Mouse (Mus musculus) thymus, adult 18-20 months (tissue): ENCODE measurements at regions not wholly inside any gene's neighbourhood (a gene's known extent, or its start where the extent isn't known, plus 50 kb on each side); places are given as distances from the start of the nearest gene placed in this dataset.

Experiments used
- DNase-seq, 2 experiments: peaks; one replicate each; pipeline ENCODE4 v3.0.0; 2022; ENCODE audit warnings: mixed read lengths in 2 of 2

DNA sequence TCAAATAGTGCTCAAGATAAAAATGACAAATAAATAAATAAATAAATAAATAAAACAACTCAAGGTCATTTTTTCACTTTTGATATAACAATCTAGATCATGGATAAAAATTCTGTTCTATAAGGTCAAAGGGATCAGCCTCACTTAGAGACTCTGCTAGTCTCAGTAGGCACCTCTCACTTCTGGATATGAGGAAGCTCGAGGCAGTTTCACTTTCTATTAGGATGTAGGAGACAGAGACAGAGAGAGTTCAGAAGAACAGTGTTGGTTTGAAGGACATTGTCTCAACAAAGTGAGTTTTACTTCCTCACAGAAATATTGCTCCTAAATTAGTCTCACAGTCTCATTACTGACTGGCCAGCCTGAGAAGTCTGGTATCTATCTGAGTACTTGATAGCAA is 458.9 kb downstream of the Trib2 start:
- DNase-seq, result no peak

DNA sequence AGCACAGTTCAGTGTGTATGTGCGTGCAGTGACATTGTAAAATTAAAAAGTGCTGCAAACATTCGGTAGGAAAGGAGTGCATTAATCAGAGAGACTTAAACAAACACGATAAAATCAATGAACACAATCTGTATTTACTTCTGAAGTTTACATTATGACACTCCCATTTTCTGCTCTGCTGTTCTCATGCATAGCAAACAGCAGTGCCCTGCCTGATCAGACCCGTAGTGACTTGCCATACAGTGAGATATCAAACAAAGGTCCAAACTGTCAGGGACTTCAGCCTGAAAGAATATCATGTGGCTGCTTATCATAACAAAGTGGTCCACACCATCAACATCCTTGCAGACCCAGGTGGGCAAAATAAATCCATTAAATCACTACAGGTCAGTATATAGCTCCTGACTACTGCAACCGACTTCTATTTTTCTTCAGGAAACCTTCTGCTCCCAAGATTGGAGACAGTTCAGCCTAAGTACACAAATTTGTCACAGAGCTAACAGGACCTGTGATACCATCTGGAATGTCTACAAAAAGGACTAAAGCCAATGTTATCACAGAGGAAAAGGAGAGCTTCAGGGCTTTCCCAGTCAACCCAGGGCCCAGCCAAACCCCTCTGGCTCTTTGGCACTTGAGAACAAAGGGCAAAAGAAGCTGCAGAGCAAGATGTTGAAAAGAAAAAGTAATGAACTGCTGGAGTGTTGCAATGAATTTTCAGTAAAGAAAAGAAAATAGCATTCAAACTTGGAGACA is 495.8 kb downstream of the Trib2 start:
- no peak for DNase-seq

DNA sequence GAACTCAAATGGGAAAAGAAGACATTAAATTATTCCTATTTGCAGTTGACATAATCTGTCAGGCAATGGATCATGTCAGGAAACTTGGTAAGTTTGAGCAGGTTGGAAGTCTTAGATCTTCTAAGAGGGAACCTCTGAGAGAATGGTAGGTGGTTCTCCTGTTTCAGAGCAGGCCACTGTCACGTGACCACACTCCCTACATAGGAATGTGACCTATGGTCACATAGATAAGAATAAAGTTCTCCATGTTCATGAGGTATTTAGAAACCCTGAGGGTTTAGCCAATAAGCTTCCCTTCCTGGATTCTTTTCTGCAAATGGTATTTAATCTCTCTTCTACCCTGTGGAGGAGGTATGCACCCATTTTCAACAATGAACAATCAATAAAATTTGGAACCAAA is 497.1 kb downstream of the Trib2 start:
- DNase-seq, result no peak

DNA sequence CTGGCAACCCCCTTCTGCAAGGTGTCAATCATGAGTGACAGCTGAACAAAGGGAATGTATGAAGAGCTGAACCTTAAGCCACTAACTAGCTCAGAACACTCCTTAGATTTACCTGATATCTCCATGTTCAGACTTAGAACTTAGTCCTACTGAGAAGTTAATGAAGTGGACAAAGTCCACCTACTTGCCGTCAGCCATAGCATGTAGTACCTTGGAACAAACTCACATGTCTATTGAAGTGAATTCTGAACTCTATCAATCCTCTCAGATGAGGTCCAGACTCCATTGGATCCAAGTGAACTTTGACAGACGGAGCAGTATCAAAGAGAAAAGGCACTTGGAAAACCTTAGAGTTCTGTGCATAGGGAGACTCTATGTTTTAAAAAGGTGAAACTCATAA is 521.8 kb downstream of the Trib2 start:
- no peak for DNase-seq

DNA sequence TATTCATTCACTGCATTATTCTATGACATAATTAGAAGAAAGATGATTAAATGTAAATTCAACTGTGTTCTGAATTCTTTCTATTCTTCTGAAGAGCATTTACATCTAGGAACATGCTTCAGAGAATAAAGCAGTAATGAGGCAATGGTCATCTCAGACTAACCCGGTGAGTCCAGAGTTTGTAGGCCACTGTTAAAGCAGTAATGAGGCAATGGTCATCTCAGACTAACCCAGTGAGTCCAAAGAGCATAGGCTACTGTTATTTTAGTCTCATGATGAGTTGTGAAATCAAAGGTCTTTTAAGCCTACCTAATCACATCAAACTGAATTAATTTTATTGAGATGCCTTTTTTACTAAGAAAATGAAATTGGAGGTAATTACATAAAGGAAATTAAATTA is 554.6 kb downstream of the Trib2 start:
- DNase-seq, result no peak

DNA sequence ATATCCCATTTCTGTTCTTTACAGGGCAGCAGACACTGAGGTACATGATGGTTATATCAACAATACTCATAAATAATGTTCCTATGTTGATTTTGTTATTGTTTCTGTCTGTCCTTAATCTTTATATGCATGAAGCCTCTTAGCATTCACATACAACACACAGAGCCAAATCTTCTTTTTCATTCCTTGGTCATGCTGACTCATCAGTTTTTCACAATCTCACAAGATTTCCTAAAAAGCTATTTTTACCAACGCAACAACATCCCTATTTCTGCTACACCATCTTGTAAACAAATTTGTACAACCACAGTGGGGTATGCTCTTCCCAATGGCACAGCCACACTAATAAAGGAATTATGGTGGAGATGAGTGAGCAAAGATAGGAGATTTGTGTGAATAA is 555.1 kb downstream of the Trib2 start:
- DNase-seq, result no peak

DNA sequence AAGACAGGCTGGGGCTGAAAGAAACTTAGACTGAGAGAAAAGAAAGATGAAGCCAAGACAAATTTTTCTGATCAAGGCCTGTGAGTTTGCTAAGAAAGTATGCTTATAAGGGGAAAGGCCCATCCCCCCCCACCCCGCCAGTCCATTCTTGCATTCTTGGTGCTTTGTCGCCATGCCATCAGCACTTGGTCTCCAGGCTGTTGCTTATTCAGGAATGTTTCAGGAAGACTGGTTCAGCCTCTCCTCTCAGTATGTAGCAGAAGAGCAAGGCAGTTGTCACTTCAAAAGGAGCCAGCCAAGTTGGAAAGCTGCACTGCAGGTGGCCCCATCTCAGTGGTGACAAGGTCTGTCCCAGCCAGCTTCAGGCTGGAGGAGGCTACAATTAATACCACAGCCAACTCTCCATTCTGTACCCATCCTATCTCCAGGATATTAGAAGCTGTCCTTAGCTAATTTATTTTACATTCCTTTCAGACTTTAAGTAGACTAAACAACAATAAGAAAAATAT is 555.8 kb downstream of the Trib2 start:
- no peak for DNase-seq

DNA sequence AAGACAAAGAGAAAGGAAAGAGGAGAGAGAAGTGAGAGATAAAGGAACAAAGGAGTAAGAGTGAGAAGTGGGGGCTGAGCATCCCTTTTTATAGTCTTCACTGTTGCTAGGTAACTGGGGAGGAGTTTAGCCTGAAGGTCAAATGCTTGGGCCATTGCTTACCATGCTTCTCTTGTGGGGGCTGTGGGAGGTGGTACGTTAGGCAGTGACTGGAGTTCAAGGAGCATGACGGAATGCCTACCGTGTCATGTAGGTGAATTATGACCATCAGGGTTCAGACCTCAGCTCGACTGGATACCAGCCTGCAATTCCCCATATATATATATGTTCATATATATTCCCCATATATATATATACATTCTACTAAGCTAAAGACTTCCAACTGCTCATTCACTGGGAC is 571.8 kb downstream of the Trib2 start:
- no peak for DNase-seq

DNA sequence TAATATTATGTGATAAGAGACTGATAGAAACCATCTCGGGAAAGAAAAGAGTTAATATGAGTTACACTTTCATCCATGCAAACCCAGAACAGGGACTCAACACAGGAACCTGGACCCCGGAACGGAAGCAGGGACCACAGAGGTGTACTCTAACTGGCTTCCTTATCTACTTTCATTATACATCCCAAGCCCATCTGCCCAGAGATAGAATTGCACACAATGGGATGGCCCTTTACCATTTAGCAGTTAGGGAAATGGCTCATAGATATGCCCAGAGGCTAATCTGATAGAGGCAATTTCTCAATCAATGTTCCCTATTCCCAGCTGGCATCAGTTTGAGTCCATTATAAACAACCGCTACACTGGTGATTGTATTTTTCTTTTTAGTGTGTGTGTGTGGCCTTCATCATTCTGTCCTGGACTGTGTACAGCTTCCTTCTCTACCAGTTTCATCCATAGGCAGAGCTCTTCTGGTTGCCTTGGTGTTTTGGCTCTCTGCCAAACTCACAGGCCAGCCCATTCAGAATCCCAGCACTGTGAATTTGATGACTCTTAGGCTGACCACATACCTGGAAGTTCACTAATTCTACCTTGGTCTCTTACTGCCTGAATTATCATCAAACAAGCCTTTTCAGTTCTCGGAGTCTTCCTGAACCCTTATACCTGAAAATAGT is 594.1 kb downstream of the Trib2 start:
- no peak for DNase-seq

DNA sequence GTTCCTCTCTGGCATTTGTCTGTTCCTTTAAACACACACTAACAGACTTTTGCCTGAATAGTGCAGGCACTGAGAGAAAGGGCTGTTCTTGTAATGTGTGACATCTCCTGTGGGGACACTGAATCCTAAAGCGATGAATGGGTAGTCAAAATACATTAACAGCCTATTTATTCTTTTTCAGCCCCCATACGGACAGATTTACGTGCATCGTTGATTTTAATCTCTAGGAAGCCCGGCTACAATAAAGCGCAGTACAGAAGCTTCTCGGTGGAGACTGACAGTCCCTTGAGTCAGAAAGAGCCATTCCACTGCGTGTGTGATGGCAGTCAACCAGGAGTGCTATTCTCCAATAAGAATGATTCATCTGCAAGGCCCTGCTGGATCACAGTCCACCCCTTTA is 598.2 kb downstream of the Trib2 start:
- DNase-seq, result no peak

DNA sequence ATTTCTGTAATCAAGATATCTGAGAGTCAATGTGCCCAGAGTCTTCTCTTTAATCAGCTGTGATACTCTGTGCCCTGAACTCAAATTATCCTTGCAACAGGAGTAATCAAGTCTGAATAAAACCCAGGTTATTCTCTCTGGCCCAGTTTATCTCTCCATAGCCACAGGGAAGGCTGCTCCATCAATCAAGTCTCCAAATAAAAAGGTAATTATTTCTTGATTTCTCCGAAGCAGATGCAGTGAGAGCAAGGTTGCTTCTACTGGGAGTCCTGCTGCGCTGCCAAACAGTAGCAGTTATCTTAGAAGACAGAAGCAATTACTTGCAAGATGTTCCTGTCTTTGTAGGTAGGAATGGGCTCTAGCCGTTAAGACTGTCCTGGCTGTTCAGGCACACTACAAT is 600.5 kb downstream of the Trib2 start:
- no peak for DNase-seq

DNA sequence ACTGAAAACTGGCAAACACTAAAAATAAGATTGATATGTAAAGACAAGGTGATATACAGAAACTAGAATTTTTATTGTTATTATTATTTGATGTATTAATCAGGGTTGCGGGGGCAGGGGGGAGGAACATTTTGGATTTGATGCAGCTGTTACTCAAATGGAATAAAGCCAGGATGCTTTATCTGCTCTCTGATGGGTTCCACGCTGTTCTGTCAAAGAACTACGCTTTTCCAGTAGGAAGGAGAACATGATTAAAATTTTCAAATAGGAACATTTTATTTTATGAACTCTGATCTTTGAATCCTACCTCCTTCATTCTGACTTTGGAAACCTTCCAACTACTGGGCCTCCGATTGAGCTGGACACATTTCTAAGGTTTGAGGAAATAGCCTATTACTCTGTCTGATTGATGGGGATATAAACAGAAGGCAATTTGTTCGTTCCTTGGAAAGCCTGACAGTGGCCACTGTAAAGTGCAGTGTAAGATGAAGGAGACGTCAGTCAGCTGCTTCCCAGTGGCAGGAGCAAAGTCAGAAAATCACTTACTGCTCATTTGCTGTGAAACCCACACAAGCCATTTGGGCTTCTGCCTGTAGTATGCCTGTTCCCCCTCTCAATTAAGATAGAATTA is 642.2 kb downstream of the Trib2 start:
- no peak for DNase-seq

DNA sequence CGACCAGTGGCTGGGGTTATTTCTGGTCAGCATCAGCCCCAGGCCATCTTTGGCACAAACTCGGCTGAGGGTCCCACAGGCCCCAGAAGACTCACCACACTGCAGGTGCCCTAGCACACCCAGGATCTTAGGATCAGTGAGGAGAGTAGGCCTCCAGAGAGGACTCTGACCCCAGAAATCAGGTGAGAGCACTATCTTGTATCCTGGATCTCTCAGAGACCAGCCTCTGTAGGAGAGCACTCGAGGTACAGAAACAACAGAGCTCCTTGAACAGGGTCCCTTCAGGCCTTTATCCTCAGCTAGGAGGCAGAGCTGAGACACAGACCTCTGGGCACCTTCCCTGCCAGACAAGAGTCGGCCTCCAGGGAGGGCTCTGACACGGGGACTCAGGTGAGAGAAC is 654.1 kb downstream of the Trib2 start:
- DNase-seq, result no peak

DNA sequence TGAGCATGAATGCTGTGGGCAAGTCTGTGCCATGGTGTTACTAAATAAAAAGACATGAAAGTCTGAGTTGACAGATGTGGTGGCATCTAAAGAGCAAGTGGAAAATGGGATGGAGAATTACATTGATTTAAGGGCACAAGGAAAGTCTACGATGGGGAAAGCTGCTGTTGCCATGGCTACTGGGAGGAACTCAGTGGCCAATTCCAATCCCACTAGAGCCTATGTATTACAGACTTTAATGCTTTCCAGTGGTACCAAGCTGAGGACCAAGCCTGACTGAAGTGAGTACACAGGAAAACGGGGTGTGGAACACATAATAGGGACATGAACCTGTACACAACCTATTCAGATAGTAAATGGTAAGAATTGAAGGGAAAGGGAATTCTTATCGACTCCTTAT is 654.9 kb downstream of the Trib2 start:
- DNase-seq, result no peak

DNA sequence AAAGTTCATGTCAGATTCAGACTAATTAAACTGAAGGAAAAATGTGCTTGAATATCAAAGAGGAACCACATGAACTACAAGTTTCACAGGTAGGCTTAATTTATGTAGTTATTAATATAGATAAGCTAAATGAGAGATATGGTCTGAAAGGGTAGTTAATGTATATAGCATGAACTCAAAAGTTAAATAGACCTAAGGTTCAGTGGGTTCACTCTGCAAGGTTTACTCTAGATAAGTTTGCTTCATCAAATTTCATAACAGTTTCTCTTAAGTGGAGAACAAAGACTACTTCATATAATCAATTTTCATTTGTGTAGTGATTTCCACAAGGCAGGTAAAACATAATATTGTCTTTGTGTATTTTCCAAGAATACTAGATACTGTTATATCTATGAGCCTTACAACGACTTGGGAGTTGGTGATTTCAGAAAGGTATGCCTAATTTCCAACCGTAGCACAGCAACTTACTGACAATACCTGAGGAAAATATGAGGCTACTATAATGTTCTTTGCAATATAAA is 656.2 kb downstream of the Trib2 start:
- DNase-seq, result no peak

DNA sequence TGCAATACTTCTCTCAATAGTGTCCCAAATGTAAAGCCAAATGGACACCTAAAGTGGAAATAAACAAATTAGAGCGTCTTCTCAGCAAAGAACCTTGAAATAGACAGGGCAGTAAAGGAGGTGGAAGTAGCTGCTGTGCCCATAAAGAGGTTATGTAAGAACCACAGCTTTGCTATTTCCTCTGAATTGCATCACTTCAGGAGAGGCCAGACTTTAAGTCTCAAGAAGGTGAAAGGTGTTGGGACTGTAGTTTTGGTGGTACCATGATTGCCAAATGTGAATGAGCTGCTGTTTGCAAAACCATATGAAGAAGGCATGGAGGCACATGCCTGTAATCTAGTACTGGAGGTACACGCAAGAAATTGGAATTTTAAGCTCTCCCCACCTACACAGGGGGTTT is 670.3 kb downstream of the Trib2 start:
- no peak for DNase-seq

DNA sequence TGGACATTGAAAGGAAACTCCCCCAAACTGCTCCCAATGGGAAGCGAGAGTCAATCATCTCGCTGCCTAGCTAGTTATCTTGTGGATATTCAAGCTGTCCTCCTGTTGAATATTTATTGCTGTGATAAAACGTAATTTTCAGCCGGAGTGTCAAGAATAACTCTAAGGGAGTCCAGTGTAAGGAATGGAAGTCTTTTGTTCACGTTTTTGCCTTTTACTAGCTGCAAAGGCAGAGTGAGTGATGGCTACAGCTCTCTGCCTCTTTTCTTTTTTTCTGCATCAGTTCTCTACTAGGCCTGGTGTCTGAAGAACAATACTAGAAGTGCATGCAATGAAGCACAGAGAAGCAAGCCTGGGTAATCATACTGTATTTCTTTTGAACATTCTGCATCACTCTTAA is 679.7 kb downstream of the Trib2 start:
- DNase-seq, result no peak

DNA sequence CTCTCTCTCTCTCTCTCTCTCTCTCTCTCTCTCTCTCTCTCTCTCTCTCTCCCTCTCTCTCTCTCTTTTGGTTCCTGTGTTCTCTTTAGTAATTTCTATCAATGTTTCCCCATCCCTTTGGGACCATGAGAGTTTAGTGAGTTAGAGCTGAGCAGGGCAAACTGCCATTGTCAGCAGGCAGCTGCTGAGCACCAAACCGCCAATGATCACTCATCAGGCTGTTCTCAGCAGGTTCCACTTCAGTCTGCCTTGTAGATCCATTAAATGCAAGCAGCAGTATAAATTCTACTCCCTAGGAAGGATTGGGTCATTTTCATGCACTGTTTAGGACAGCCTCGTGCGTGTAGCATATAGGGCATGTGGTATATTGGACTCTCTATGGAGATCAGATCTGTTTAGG is 692.5 kb downstream of the Trib2 start:
- no peak for DNase-seq

DNA sequence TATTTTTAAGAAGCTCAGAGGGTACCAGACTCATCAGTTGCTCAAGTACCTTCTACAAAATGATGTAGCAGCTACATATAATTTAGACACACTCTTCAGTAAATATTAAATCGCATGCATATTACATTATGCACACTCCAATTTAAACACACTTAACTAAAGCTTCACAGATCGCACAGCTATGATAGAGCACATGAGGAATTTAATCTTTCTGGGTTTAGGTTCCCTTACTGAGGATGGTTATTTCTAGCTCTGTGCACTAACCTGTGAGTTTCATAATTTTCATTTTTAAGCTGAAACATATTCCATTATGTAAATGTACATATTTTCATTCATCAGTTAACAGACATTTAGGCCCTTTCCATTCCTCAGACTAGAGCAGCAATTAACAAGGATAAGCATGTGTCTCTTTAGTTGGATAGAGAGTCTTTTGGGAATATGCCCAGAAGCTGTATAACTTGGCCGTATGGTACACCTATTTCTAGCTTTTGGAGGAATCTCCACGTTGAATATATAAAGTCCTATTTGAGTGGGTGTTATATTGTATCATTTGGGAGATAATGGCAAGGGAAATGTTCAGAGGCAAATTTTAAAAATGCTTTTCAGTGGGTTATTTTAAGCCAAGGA is 694.0 kb downstream of the Trib2 start:
- DNase-seq, result no peak

DNA sequence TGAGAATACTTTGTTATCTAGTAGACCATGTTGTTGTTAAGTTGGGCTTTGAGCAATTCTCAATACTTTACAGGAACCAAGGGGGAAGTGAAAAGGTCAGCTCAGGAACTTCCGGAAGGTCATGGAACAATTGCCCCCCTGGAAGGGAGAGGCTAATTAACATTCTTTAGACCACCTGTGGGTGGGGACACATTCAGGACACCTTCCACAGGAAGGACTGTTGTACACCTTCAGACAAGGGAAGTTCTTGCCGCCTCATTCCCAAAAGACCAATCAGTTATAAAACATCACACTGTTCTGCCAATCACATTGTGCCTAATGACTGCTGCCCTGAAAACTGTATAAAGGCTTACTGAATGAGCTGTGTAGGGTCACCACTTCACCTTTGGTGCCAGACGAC is 701.2 kb downstream of the Trib2 start:
- DNase-seq, result no peak

DNA sequence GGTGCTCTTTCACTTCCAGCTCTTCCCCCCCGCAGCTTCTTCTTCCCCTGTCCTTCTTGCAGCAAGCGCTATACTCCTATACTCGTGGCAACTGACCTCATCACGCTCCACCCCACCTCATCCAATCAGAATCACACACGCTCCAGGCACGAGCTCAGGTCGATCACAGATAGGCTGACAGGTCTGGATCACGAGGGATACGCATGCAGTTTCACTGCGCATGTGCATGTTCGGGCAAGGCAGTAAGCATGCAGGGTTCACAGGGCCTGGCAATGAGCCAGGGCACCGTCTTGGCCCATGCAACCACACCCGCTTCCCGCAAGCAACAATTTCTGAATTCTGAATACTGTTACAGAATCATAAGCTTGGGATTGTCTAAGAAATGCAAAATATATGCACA is 701.9 kb downstream of the Trib2 start:
- no peak for DNase-seq

DNA sequence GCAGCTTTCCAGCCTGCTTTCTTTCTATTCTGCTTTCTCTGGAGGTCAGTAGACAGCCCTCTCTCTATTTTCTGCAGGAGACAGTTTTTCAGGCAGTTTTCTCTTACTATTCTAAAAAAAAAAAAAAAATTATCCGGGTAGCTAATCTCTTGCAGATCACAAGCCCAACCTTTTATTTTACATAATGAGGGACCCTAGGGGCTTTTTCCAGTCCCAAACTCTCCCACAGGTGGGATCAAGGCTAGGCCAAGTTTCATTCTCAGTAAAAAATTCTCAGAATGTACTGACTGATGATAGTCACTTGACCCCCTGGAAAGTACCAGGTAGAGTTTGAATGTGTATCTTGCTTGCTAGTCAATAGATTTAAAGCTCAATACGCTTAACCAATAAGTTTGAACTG is 705.7 kb downstream of the Trib2 start:
- no peak for DNase-seq

DNA sequence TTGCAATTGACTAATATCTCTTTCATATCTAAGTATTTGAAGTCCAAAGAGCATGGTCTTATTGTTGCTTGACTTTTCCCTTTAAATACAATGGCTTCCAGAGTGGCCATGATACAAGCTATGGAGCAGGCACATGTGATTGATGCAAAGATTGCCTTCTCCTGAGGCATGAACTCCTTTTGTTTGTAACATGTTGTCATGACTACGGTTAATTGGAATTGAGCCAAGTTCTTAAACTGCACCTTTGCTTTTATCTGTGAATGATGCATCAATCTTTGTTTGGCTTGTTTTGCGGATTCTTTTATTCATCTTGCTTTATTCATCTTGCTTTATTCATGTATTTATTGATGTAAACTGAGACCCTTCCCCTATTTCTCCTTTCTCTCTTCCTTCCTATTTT is 711.8 kb downstream of the Trib2 start:
- no peak for DNase-seq

DNA sequence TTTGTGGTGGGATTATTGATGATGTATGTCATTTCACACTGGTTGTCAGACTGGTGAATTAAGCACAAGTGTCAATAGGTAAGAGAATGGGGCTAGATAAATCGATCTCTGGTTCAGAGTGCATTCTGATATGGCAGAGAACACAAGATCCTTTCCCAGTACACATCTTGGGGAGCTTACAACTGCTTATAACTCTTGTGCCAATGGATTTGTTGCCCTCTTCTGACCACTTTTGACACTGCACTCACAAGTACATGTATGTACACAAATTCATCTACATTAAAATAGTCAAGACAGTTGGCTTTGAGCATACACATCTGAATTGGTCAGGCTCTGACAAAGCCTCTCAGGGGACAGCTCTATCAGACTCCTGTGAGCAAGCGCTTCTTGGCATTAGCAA is 738.1 kb downstream of the Trib2 start:
- DNase-seq, result no peak
